Mouse (Mus musculus) activated CD4-positive, CD25-positive, alpha-beta regulatory T cell, adult 4 months (primary cell): Measurements from ENCODE around the gene Tmem9b. TPM values are rescaled to one million over a fixed set of nuclear protein-coding genes. Genes with fewer than 3 reads are reported as not detected.
A peak's percentile ranks its signal among the peaks of the same experiment; 100 is the strongest.

Source experiments
- ATAC-seq: one replicate; pipeline ENCODE4 v1.8.0; 2017
- polyA plus RNA-seq, 2 experiments: library from polyadenylated mRNA; unstranded; fragments of 100-300 nt; shearing (Covaris generic); gene quantifications; one replicate each; pipeline ENCODE4 v1.2.1; 2017

The Tmem9b gene
- 100 to 1,000 TPM; 118 to 122 TPM for polyA plus RNA-seq

GRCm38 (mm10) chr7:109752008-109752925 is at the start of gene Tmem9b:
Tmem9b (minus strand) TSS chr7:109752875.
- ATAC-seq: peak; percentile 90

GRCm38 (mm10) chr7:109800626-109801025 is 48.0 kb upstream of the Tmem9b start:
- ATAC-seq: no peak

- no peak for ATAC-seq
These were observed 46.5 kb upstream of the Tmem9b start for GRCm38 (mm10) chr7:109799168-109799567.

- ATAC-seq: no peak
These were observed 42.9 kb upstream of the Tmem9b start for GRCm38 (mm10) chr7:109795564-109795963.

- ATAC-seq: no peak
These were observed 41.9 kb upstream of the Tmem9b start for GRCm38 (mm10) chr7:109794556-109794955.

- peak; percentile 69 for ATAC-seq
These were observed 40.1 kb upstream of the Tmem9b start for GRCm38 (mm10) chr7:109792759-109793158.

GRCm38 (mm10) chr7:109790818-109791217 is 38.1 kb upstream of the Tmem9b start:
- no peak for ATAC-seq

GRCm38 (mm10) chr7:109787860-109788259 is 35.2 kb upstream of the Tmem9b start:
- no peak for ATAC-seq

GRCm38 (mm10) chr7:109783281-109783680 is 30.6 kb upstream of the Tmem9b start:
- no peak for ATAC-seq

- ATAC-seq: peak; percentile 81
These were observed 29.0 kb upstream of the Tmem9b start, which contains the start of gene Nrip3 for GRCm38 (mm10) chr7:109781470-109782203. Nrip3 (minus strand) TSS chr7:109782025.

GRCm38 (mm10) chr7:109781087-109781469 is 28.4 kb upstream of the Tmem9b start:
- peak; percentile 47 for ATAC-seq

- no peak for ATAC-seq
These were observed 19.6 kb upstream of the Tmem9b start for GRCm38 (mm10) chr7:109772251-109772650.

GRCm38 (mm10) chr7:109768699-109769383 is 16.2 kb upstream of the Tmem9b start:
- no peak for ATAC-seq

- ATAC-seq: no peak
These were observed 15.1 kb upstream of the Tmem9b start for GRCm38 (mm10) chr7:109767575-109768350.

- ATAC-seq: no peak
These were observed 11.3 kb upstream of the Tmem9b start for GRCm38 (mm10) chr7:109764009-109764408.

GRCm38 (mm10) chr7:109756291-109756690 is 3.6 kb upstream of the Tmem9b start:
- ATAC-seq: no peak

GRCm38 (mm10) chr7:109754034-109754433 is 1.4 kb upstream of the Tmem9b start:
- no peak for ATAC-seq

GRCm38 (mm10) chr7:109751427-109752007 is 1.2 kb downstream of the Tmem9b start:
- peak; percentile 43 for ATAC-seq

- no peak for ATAC-seq
These were observed 4.9 kb downstream of the Tmem9b start for GRCm38 (mm10) chr7:109747747-109748146.

GRCm38 (mm10) chr7:109741703-109742102 is 11.0 kb downstream of the Tmem9b start:
- ATAC-seq: peak; percentile 76

- peak; percentile 69 for ATAC-seq
These were observed 11.6 kb downstream of the Tmem9b start for GRCm38 (mm10) chr7:109741060-109741459.
